Mouse (Mus musculus) C2C12 (cell line): ENCODE results near the gene Pls1. TPM values are rescaled to one million over a fixed set of nuclear protein-coding genes. Genes with fewer than 3 reads are reported as not detected.

Experiments used
- H3K27me3 ChIP-seq: one replicate; pipeline ENCODE4 v1.6.1; 2011; ENCODE audit not compliant: control insufficient read depth, insufficient read depth, insufficient read length
- H3K36me3 ChIP-seq: one replicate; pipeline ENCODE4 v1.6.1; 2011; ENCODE audit not compliant: control insufficient read depth, insufficient read depth
- H3K4me3 ChIP-seq: one replicate; pipeline ENCODE4 v1.5.1; 2011; ENCODE audit warnings: mild to moderate bottlenecking, control low read depth; ENCODE audit not compliant: poor library complexity, insufficient read depth, severe bottlenecking
- H3K79me2 ChIP-seq: one replicate; pipeline ENCODE4 v1.6.1; 2011; ENCODE audit not compliant: control insufficient read depth, insufficient read depth
- H3K79me3 ChIP-seq: one replicate; pipeline ENCODE4 v1.6.1; 2011; ENCODE audit warnings: low read depth, control low read depth
- H3ac ChIP-seq: one replicate; pipeline ENCODE3; 2011; ENCODE audit warnings: low read depth; ENCODE audit not compliant: control insufficient read depth, insufficient read length
- CEBPB ChIP-seq: IDR thresholded peaks from one replicate; pipeline ENCODE4 v1.6.1; 2011; ENCODE audit warnings: low read depth, mild to moderate bottlenecking, control low read depth, moderate library complexity
- CTCF ChIP-seq: IDR thresholded peaks from one replicate; pipeline ENCODE4 v1.5.1; 2011; ENCODE audit not compliant: control insufficient read depth, insufficient read depth, insufficient read length
- FOSL1 ChIP-seq: IDR thresholded peaks from one replicate; pipeline ENCODE4 v1.8.0; 2011; ENCODE audit warnings: mild to moderate bottlenecking, low read length; ENCODE audit not compliant: poor library complexity, insufficient read depth, severe bottlenecking
- MAX ChIP-seq: IDR thresholded peaks from one replicate; pipeline ENCODE4 v1.6.1; 2011; ENCODE audit warnings: mild to moderate bottlenecking, control low read depth
- MYOD1 ChIP-seq: IDR thresholded peaks from one replicate; pipeline ENCODE4 v1.6.1; 2011; ENCODE audit warnings: low read depth; ENCODE audit not compliant: control insufficient read depth, insufficient read length
- MYOG ChIP-seq: IDR thresholded peaks from one replicate; pipeline ENCODE4 v1.6.1; 2011; ENCODE audit not compliant: control insufficient read depth, insufficient read length; ENCODE audit errors: extremely low read depth
- USF1 ChIP-seq: IDR thresholded peaks from one replicate; pipeline ENCODE4 v1.6.1; 2011; ENCODE audit warnings: low read depth, mild to moderate bottlenecking, control low read depth, moderate library complexity
- polyA plus RNA-seq: library from polyadenylated mRNA; unstranded; fragments of >200 nt; fragmentation: generic; extraction: Trizol; gene quantifications from one replicate; pipeline ENCODE4 v1.2.1, GENCODE M21; 2012; ENCODE audit warnings: missing spikeins

The Pls1 gene
- polyA plus RNA-seq, 1 experiment, result 0.01 TPM

- Histone ChIP-seq H3K79me2 (no peaks in the 10 kb centered on the region), H3K79me3 (no peaks in the 10 kb centered on the region), H3K27me3 (peaks cover 3% of the 10 kb centered on the region), H3K4me3 (no peak overlapping the region), H3K36me3 (no peaks in the 10 kb centered on the region), H3ac (no peak overlapping the region)
- TF ChIP-seq MAX, result no peak
- TF ChIP-seq USF1, result no peak
- no peak for TF ChIP-seq MYOD1
- TF ChIP-seq CTCF, result no peak
- TF ChIP-seq FOSL1, result no peak
- no peak for TF ChIP-seq CEBPB
- TF ChIP-seq MYOG, result no peak
Observed at GRCm38 (mm10) chr9:95744845-95745613, 100.1 kb downstream of the Pls1 start.

- H3K79me3 ChIP-seq, result no peaks in the 10 kb centered on the region
- TF ChIP-seq CTCF (no peak), CEBPB (no peak), MYOD1 (no peak), MYOG (no peak), FOSL1 (no peak), USF1 (no peak), MAX (no peak)
- H3K36me3 ChIP-seq, result no peaks in the 10 kb centered on the region
- H3K27me3 ChIP-seq, result no peaks in the 10 kb centered on the region
- no peaks in the 10 kb centered on the region for H3K79me2 ChIP-seq
- no peak overlapping the region for H3K4me3 ChIP-seq
- no peak overlapping the region for H3ac ChIP-seq
Observed at GRCm38 (mm10) chr9:95736238-95736637, 108.9 kb downstream of the Pls1 start.

DNA sequence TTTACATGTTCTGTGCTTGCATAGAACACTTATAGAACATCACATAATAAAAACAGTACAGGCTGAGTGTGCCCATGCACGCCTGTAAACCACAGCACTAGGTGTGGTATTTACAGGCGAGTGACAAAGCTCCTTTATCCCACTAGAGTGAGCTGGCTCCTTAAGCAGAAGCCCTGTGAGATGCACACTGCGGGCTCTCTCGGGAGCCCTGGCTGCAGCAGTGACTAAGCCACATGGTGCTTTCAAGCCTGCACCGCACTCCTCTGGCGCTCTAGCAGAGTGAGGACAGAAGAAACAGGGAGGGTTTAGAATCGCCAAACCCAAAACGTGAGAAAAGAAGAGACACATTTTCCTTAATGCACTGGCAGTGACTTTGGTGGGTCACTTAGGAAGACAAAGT lies 132.5 kb downstream of the Pls1 start:
- TF ChIP-seq MYOD1, result no peak
- TF ChIP-seq USF1, result no peak
- TF ChIP-seq MYOG, result no peak
- no peak for TF ChIP-seq FOSL1
- no peak for TF ChIP-seq CEBPB
- TF ChIP-seq MAX, result no peak
- no peak for TF ChIP-seq CTCF
- Histone ChIP-seq H3K4me3 (no peak overlapping the region), H3K79me2 (no peaks in the 10 kb centered on the region), H3K36me3 (no peaks in the 10 kb centered on the region), H3K27me3 (no peaks in the 10 kb centered on the region), H3ac (no peak overlapping the region), H3K79me3 (no peaks in the 10 kb centered on the region)

- no peak overlapping the region for H3ac ChIP-seq
- H3K79me3 ChIP-seq, result no peaks in the 10 kb centered on the region
- H3K27me3 ChIP-seq, result no peaks in the 10 kb centered on the region
- H3K4me3 ChIP-seq, result no peak overlapping the region
- H3K79me2 ChIP-seq, result no peaks in the 10 kb centered on the region
- no peaks in the 10 kb centered on the region for H3K36me3 ChIP-seq
- TF ChIP-seq MYOD1, result no peak
Observed at GRCm38 (mm10) chr9:95708943-95709342, 136.2 kb downstream of the Pls1 start.

- TF ChIP-seq MYOD1 (no peak), CTCF (no peak)
- no peaks in the 10 kb centered on the region for H3K27me3 ChIP-seq
- H3ac ChIP-seq, result no peak overlapping the region
- H3K36me3 ChIP-seq, result no peaks in the 10 kb centered on the region
- no peaks in the 10 kb centered on the region for H3K79me3 ChIP-seq
- no peaks in the 10 kb centered on the region for H3K79me2 ChIP-seq
- H3K4me3 ChIP-seq, result no peak overlapping the region
Observed at GRCm38 (mm10) chr9:95705371-95705770, 139.7 kb downstream of the Pls1 start.

DNA sequence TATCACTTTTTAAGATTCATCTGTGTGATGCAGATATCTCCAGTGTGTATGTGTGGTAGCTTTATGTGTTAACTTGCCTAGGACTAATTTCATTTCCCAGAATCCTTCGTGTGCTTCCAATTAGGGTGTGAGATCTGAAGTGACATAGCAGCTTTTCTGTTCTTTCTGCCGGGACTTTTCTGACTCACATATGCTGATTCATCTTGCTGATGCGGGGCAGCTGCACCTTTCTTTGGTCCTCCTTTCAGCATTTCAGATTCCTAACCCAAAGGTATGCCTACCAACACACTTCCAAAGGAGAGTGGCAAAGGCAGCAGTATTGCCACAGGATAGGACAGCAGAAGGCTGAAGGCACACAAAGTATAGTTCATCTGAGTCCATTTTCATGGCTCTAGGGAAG lies 141.0 kb downstream of the Pls1 start:
- H3ac ChIP-seq, result no peak overlapping the region
- H3K79me2 ChIP-seq, result no peaks in the 10 kb centered on the region
- no peaks in the 10 kb centered on the region for H3K79me3 ChIP-seq
- H3K36me3 ChIP-seq, result no peaks in the 10 kb centered on the region
- no peak overlapping the region for H3K4me3 ChIP-seq
- H3K27me3 ChIP-seq, result no peaks in the 10 kb centered on the region
- TF ChIP-seq CTCF (no peak), FOSL1 (no peak), MYOG (no peak), MYOD1 (no peak), MAX (no peak), USF1 (no peak), CEBPB (no peak)

Other genes starting within 250 kb of the Pls1 start
- gene Pcolce2, start 207.7 kb downstream of the Pls1 start, polyA plus RNA-seq, result 54.9 TPM
- 0.30 TPM for gene Trpc1, start 94.9 kb downstream of the Pls1 start, polyA plus RNA-seq
- gene Atr, start 12.3 kb upstream of the Pls1 start, polyA plus RNA-seq, result 2.1 TPM
- 3.1 TPM for gene Xrn1, start 109.4 kb upstream of the Pls1 start, polyA plus RNA-seq